Mouse (Mus musculus): ENCODE measurements around the gene Bmf. TPM values are rescaled to one million over a fixed set of nuclear protein-coding genes. Genes with fewer than 3 reads are reported as not detected.
A peak's percentile ranks its signal among the peaks of the same experiment; 100 is the strongest.

The Bmf gene
- polyA plus RNA-seq, 1 experiment from 2014 or later, result 12.0 TPM

GRCm38 (mm10) chr2:118545242-118546103 is 4.0 kb downstream of the Bmf start:
- ATAC-seq, result no peak
- ChIA-PET CTCF (interaction anchor here (0.8 to 4.3 kb wide), 9 partner anchors 16 to 60 kb away, joined by 3 to 25 read pairs (median 5); no protein-coding TSS in a partner anchor), POLR2A (interaction anchor here (0.6 to 1.7 kb wide), 4 partner anchors 12 to 337 kb away, joined by 3 to 4 read pairs (median 3); no protein-coding TSS in a partner anchor)
- no peaks in the 10 kb centered on the region for H3K27me3 ChIP-seq
- in situ Hi-C loops (cut with MboI; ENCODE audit: low pct_unique_long_range_greater_than_20kb), result no loop called here
- DNase-seq (ENCODE audit: low read depth, low spot score), result no peak
- TF ChIP-seq CTCF (IDR thresholded peaks at IDR 0.05), result no peak

- in situ Hi-C loops (cut with MboI; ENCODE audit: low pct_unique_long_range_greater_than_20kb), result no loop called here
- ChIA-PET POLR2A (interaction anchor here (1.1 to 1.7 kb wide), 3 partner anchors 11 to 14 kb away, joined by 3 to 4 read pairs (median 4); no protein-coding TSS in a partner anchor), CTCF (interaction anchor here (0.9 to 4.3 kb wide), 8 partner anchors 14 to 83 kb away, joined by 3 to 25 read pairs (median 5); no protein-coding TSS in a partner anchor)
- no peaks in the 10 kb centered on the region for H3K27me3 ChIP-seq
- DNase-seq (ENCODE audit: low read depth, low spot score), result peak; percentile 85
- TF ChIP-seq CTCF (IDR thresholded peaks at IDR 0.05), result no peak
- peak; percentile 66 for ATAC-seq
Observed at GRCm38 (mm10) chr2:118543893-118544799, 5.3 kb downstream of the Bmf start.

GRCm38 (mm10) chr2:118542971-118543573 is 6.4 kb downstream of the Bmf start:
- TF ChIP-seq CTCF (IDR thresholded peaks at IDR 0.05), result no peak
- ATAC-seq, result no peak
- in situ Hi-C loops (cut with MboI; ENCODE audit: low pct_unique_long_range_greater_than_20kb), result no loop called here
- no peaks in the 10 kb centered on the region for H3K27me3 ChIP-seq
- DNase-seq (ENCODE audit: low read depth, low spot score), result no peak
- ChIA-PET POLR2A (interaction anchor here (1.1 kb wide), 1 partner anchor 10 kb away, joined by 4 read pairs; no protein-coding TSS in a partner anchor), CTCF (interaction anchor here (1.0 to 1.5 kb wide), 3 partner anchors 55 to 84 kb away, joined by 3 to 5 read pairs (median 4); no protein-coding TSS in a partner anchor)

- TF ChIP-seq CTCF (IDR thresholded peaks at IDR 0.05), result no peak
- DNase-seq (ENCODE audit: low read depth, low spot score), result no peak
- CTCF ChIA-PET, result interaction anchor here (1.4 to 1.5 kb wide), 2 partner anchors 12 to 55 kb away, joined by 3 to 5 read pairs; no protein-coding TSS in a partner anchor
- POLR2A ChIA-PET, result interaction anchor here (0.7 to 1.6 kb wide), 2 partner anchors 11 to 52 kb away, joined by 3 to 4 read pairs; no protein-coding TSS in a partner anchor
- in situ Hi-C loops (cut with MboI; ENCODE audit: low pct_unique_long_range_greater_than_20kb), result no loop called here
- no peaks in the 10 kb centered on the region for H3K27me3 ChIP-seq
- no peak for ATAC-seq
Observed at GRCm38 (mm10) chr2:118541716-118542115, 7.8 kb downstream of the Bmf start.

GRCm38 (mm10) chr2:118540691-118541117 is 8.8 kb downstream of the Bmf start:
- no peak for TF ChIP-seq CTCF (IDR thresholded peaks at IDR 0.05)
- in situ Hi-C loops (cut with MboI; ENCODE audit: low pct_unique_long_range_greater_than_20kb), result no loop called here
- CTCF ChIA-PET, result interaction anchor here (1.5 to 1.7 kb wide), 2 partner anchors 11 to 53 kb away, joined by 4 to 5 read pairs; no protein-coding TSS in a partner anchor
- POLR2A ChIA-PET, result interaction anchor here (1.6 kb wide), 1 partner anchor 10 kb away, joined by 4 read pairs; no protein-coding TSS in a partner anchor
- ATAC-seq (peak; percentile 61), DNase-seq (ENCODE audit: low read depth, low spot score) (no peak)
- H3K27me3 ChIP-seq, result no peaks in the 10 kb centered on the region

- in situ Hi-C loops (cut with MboI; ENCODE audit: low pct_unique_long_range_greater_than_20kb), result no loop called here
- POLR2A ChIA-PET, result interaction anchor here (0.6 kb wide), 1 partner anchor 613 kb away, joined by 3 read pairs; no protein-coding TSS in a partner anchor
- ATAC-seq (no peak), DNase-seq (ENCODE audit: low read depth, low spot score) (no peak)
- no peaks in the 10 kb centered on the region for H3K27me3 ChIP-seq
- CTCF ChIA-PET, result interaction anchor here (1.7 kb wide), 1 partner anchor 53 kb away, joined by 4 read pairs; no protein-coding TSS in a partner anchor
- TF ChIP-seq CTCF (IDR thresholded peaks at IDR 0.05), result no peak
Observed at GRCm38 (mm10) chr2:118539881-118540516, 9.5 kb downstream of the Bmf start.

GRCm38 (mm10) chr2:118539040-118539439 is 10.4 kb downstream of the Bmf start:
- ATAC-seq (no peak), DNase-seq (ENCODE audit: low read depth, low spot score) (no peak)
- H3K27me3 ChIP-seq, result no peaks in the 10 kb centered on the region
- no peak for TF ChIP-seq CTCF (IDR thresholded peaks at IDR 0.05)
- in situ Hi-C loops (cut with MboI; ENCODE audit: low pct_unique_long_range_greater_than_20kb), result no loop called here
- ChIA-PET POLR2A (interaction anchor here (1.3 kb wide), 1 partner anchor 16 kb away, joined by 4 read pairs; no protein-coding TSS in a partner anchor), CTCF (no interaction called here)

- in situ Hi-C loops (cut with MboI; ENCODE audit: low pct_unique_long_range_greater_than_20kb), result no loop called here
- CTCF ChIA-PET, result interaction anchor here (0.8 kb wide), 1 partner anchor 51 kb away, joined by 3 read pairs; no protein-coding TSS in a partner anchor
- H3K27me3 ChIP-seq, result no peaks in the 10 kb centered on the region
- POLR2A ChIA-PET, result no interaction called here
- no peak for TF ChIP-seq CTCF (IDR thresholded peaks at IDR 0.05)
- no peak for ATAC-seq
- no peak for DNase-seq (ENCODE audit: low read depth, low spot score)
Observed at GRCm38 (mm10) chr2:118537226-118537625, 12.3 kb downstream of the Bmf start.

- no peak for TF ChIP-seq CTCF (IDR thresholded peaks at IDR 0.05)
- no peaks in the 10 kb centered on the region for H3K27me3 ChIP-seq
- ChIA-PET CTCF (no interaction called here), POLR2A (no interaction called here)
- in situ Hi-C loops (cut with MboI; ENCODE audit: low pct_unique_long_range_greater_than_20kb), result no loop called here
- no peak for DNase-seq (ENCODE audit: low read depth, low spot score)
- no peak for ATAC-seq
Observed at GRCm38 (mm10) chr2:118536553-118536952, 12.9 kb downstream of the Bmf start.
